Mouse (Mus musculus): ENCODE results near the gene Fbxo2. TPM values are rescaled to one million over a fixed set of nuclear protein-coding genes. Genes with fewer than 3 reads are reported as not detected.
A peak's percentile ranks its signal among the peaks of the same experiment; 100 is the strongest.
"Not testable (repeated sequence)": the region's sequence is repeated elsewhere in the genome, so short reads cannot be mapped to it uniquely, and the experiment has no call there.

Fbxo2 gene
- polyA plus RNA-seq (2014; fragmentation: Nextera tagmentation; extraction: Ambion mirVana): 0.58 and 1.0 TPM in 2 replicates

DNA sequence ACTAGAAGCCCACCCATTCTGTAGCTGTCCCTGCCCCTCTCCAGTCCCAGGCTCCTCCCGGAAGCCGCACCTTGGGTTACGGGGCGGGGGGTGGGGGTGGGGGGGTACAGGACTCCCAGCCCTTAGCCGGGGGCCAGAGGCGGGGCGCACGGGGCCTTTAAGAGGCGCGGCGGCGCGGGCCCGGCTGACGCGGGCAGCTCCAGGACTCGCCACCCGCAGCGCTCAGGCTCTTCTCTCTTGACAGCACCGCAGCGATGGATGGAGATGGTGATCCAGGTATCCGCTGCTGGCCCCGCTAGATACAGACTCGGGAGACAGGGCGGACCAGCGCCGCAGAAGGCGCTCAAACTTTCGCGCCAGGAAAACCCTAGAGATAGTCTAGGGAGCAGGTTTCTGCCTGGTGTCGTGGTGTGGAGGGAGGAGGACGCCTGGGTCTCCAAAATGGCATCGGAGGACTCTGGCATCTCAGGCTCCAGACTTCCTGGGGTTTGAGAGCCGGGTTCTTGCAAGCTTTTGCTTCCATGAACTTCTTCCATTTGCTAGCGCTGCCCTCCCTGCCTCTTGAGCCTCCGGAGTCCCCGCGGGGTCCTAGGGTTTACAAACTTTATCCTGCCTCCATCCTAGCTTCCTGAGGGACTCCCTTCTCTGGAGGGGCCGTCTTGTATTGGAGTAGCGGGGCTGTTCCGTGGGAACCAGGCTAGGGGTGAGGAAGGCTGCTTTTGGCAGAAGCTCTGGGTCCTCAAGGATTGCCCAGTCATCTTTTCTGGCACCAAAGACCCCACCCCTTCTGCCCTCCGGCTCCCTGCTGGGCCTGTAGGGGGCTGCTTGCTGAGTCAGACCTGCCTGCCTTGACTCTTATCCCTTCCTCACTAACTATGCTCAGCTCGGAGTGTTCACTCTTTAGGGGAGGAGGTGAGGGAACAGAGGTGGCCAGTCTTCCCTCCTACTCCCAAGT, at the start of gene Fbxo2, which contains the start of gene Fbxo44:
Gene Fbxo2, plus strand, starts transcription at position 186 of the 955 bp plus-strand sequence.
Gene Fbxo44, minus strand, starts transcription at position 47 of the 955 bp plus-strand sequence.
- no peak within 1 kb of the TSS for H3K27ac ChIP-seq (replicated peaks; ENCODE audit: low read depth, low read length)
- peaks cover 16% of the 10 kb centered on the region for H3K4me1 ChIP-seq (ENCODE audit: control insufficient read depth, insufficient read depth, low read length)
- H3K4me3 ChIP-seq (ENCODE audit: low read depth, low read length): peak within 1 kb of the TSS; percentile 54
- peak within 1 kb of the TSS; percentile 96 for H3K4me2 ChIP-seq (ENCODE audit: low read depth, severe bottlenecking)
- H3K27me3 ChIP-seq (ENCODE audit: control insufficient read depth, insufficient read depth, low read length): peaks cover 60% of the 10 kb centered on the region
- H3K36me3 ChIP-seq (ENCODE audit: control insufficient read depth, insufficient read depth, low read length): no peaks in the 10 kb centered on the region
- under 1% methylated on average over 43 of the region's 43 CpGs for WGBS
- H3K9ac ChIP-seq (ENCODE audit: low read length): peak within 1 kb of the TSS; percentile 51
- H3K9me3 ChIP-seq (ENCODE audit: control insufficient read depth, low read length): no peaks in the 10 kb centered on the region
- DNase-seq (ENCODE audit: low spot score) (peak; percentile 58), ATAC-seq (ENCODE audit: insufficient number of reproducible peaks, low FRiP score, low TSS enrichment, low read depth) (peak; percentile 72)

DNA sequence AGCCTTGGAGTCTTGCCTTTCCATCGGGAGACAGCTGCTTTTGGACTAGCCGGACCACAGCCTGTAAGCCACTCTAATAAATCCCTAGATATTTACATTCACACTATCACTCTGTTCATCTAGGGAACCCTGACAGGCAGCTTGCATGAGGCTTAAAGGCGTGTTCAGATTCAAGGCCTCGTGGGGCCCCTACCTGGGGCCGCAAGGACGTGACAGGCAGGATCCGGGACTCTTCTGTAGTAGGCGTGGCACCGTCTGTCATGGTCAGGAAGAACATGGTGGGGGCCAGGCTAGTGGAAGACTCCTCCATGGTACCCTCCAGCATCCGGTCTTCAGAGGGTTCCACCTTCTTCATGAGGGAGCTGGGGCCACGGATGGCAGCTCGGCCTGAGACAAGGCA, 47.9 kb upstream of the Fbxo2 start:
- no peak overlapping the region for H3K4me3 ChIP-seq (ENCODE audit: low read depth, low read length)
- H3K27ac ChIP-seq (replicated peaks; ENCODE audit: low read depth, low read length): no peak overlapping the region
- peaks cover 10% of the 10 kb centered on the region; the same call in 1 of the 2 replicates for H3K4me1 ChIP-seq (ENCODE audit: control insufficient read depth, insufficient read depth, low read length)
- H3K27me3 ChIP-seq (ENCODE audit: control insufficient read depth, insufficient read depth, low read length): no peaks in the 10 kb centered on the region
- ATAC-seq (ENCODE audit: insufficient number of reproducible peaks, low FRiP score, low TSS enrichment, low read depth): no peak
- 80% methylated on average over 12 of the region's 12 CpGs for WGBS
- H3K4me2 ChIP-seq (ENCODE audit: low read depth, severe bottlenecking): no peak overlapping the region
- H3K9me3 ChIP-seq (ENCODE audit: control insufficient read depth, low read length): 0 out of 2 replicates have a peak, but pooled peaks cover 2% of the 10 kb centered on the region
- no peak for DNase-seq (ENCODE audit: low spot score)
- H3K36me3 ChIP-seq (ENCODE audit: control insufficient read depth, insufficient read depth, low read length): no peaks in the 10 kb centered on the region
- H3K9ac ChIP-seq (ENCODE audit: low read length): no peak overlapping the region

DNA sequence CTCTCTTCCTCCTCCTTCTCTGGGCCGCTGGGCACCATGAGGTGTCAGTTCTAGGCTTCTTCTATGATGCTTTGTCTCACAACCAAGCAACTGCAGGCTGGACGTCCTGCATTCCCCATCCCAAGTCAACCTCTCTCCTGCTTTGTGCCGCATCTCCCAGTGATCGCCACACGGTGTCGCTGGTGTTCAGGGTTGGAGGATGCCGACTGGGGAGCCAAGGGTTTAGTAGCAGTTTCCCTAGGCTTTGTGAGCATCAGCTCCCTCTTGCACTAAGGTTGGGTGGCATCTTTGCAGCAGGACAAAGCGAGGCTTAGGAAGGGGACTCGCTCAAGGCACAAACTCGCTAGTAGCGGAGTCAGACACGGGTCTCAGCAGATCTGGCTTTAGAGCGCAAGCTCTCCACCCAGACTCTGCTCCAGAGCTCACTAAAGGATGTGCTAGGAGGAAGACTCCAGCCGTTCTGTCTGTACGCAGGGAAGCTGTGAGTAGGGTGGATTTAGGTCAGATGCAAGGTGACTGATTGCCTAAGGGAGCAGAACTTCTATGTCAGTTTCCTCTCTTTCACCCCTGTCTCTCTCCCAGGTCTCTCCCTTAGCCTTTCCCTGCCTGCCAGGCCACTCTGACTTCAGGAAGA, 45.5 kb upstream of the Fbxo2 start:
- 2% methylated on average over 15 of the region's 15 CpGs for WGBS

DNA sequence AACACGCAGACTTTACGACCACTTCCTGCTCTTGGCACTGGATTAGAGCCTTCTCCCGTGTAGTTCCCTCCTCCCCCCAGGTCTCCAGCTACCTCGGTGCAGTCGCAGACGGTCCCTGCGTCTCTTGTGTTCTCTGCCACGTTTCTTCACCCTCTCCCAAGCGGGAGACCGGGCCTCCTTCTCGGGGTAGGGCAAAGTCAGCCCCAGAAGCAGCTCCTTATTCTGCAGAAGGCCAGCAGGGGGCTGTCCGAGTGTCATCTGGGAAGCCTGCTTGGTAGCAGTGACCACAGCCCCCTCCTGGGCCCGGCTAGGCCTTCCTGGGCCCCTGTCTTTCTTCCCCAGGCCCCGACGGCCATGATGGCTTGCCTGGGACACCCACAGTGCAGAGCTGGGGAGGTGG, 45.0 kb upstream of the Fbxo2 start:
- Histone ChIP-seq H3K4me1 (ENCODE audit: control insufficient read depth, insufficient read depth, low read length) (0 out of 2 replicates have a peak, but pooled peaks cover 5% of the 10 kb centered on the region), H3K9ac (ENCODE audit: low read length) (peak overlapping the region; percentile 1; the same call in 1 of the 2 replicates), H3K36me3 (ENCODE audit: control insufficient read depth, insufficient read depth, low read length) (no peaks in the 10 kb centered on the region), H3K4me2 (ENCODE audit: low read depth, severe bottlenecking) (no peak overlapping the region; the same call in 1 of the 2 replicates), H3K9me3 (ENCODE audit: control insufficient read depth, low read length) (0 out of 2 replicates have a peak, but pooled peaks cover 2% of the 10 kb centered on the region), H3K4me3 (ENCODE audit: low read depth, low read length) (no peak overlapping the region), H3K27ac (replicated peaks; ENCODE audit: low read depth, low read length) (no peak overlapping the region), H3K27me3 (ENCODE audit: control insufficient read depth, insufficient read depth, low read length) (no peaks in the 10 kb centered on the region)
- WGBS: 4% methylated on average over 15 of the region's 15 CpGs
- DNase-seq (ENCODE audit: low spot score): peak; percentile 68
- peak; percentile 18; the same call in 1 of the 2 replicates for ATAC-seq (ENCODE audit: insufficient number of reproducible peaks, low FRiP score, low TSS enrichment, low read depth)

More for the DNA sequence above, 45.5 kb upstream of the Fbxo2 start:
- H3K9ac ChIP-seq (ENCODE audit: low read length): no peak overlapping the region
- 0 out of 2 replicates have a peak, but pooled peaks cover 5% of the 10 kb centered on the region for H3K4me1 ChIP-seq (ENCODE audit: control insufficient read depth, insufficient read depth, low read length)
- 0 out of 2 replicates have a peak, but pooled peaks cover 2% of the 10 kb centered on the region for H3K9me3 ChIP-seq (ENCODE audit: control insufficient read depth, low read length)
- H3K27ac ChIP-seq (replicated peaks; ENCODE audit: low read depth, low read length): no peak overlapping the region
- H3K36me3 ChIP-seq (ENCODE audit: control insufficient read depth, insufficient read depth, low read length): no peaks in the 10 kb centered on the region
- no peak overlapping the region for H3K4me3 ChIP-seq (ENCODE audit: low read depth, low read length)
- peak; percentile 23 for ATAC-seq (ENCODE audit: insufficient number of reproducible peaks, low FRiP score, low TSS enrichment, low read depth)
- no peaks in the 10 kb centered on the region for H3K27me3 ChIP-seq (ENCODE audit: control insufficient read depth, insufficient read depth, low read length)
- no peak overlapping the region; the same call in 1 of the 2 replicates for H3K4me2 ChIP-seq (ENCODE audit: low read depth, severe bottlenecking)
- DNase-seq (ENCODE audit: low spot score): peak; percentile 96

DNA sequence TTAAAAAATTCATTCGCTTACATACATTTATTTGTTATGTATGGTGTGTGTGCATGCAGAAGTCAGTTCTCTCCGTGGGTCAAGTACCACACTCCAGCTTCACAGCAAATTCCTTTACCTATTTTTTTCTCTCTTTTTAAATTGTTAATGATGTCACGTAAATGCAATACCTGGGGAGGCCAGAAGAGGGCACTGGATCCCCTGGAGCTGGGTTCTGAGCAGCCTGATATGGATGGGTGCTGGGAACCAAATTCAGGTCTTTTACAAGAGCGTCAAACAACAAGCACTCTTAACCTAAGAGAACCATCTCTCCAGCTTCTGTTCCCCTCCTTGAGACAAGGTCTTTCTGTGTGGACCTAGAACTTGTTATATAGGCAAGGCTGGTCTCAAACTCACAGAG, 43.8 kb upstream of the Fbxo2 start:
- WGBS: 75% methylated on average over 4 of the region's 4 CpGs
- Histone ChIP-seq H3K9ac (ENCODE audit: low read length) (no peak overlapping the region), H3K36me3 (ENCODE audit: control insufficient read depth, insufficient read depth, low read length) (no peaks in the 10 kb centered on the region), H3K27ac (replicated peaks; ENCODE audit: low read depth, low read length) (no peak overlapping the region), H3K27me3 (ENCODE audit: control insufficient read depth, insufficient read depth, low read length) (no peaks in the 10 kb centered on the region), H3K4me2 (ENCODE audit: low read depth, severe bottlenecking) (no peak overlapping the region), H3K9me3 (ENCODE audit: control insufficient read depth, low read length) (0 out of 2 replicates have a peak, but pooled peaks cover 2% of the 10 kb centered on the region), H3K4me3 (ENCODE audit: low read depth, low read length) (no peak overlapping the region), H3K4me1 (ENCODE audit: control insufficient read depth, insufficient read depth, low read length) (0 out of 2 replicates have a peak, but pooled peaks cover 5% of the 10 kb centered on the region)
- DNase-seq (ENCODE audit: low spot score): peak; percentile 56
- no peak for ATAC-seq (ENCODE audit: insufficient number of reproducible peaks, low FRiP score, low TSS enrichment, low read depth)

DNA sequence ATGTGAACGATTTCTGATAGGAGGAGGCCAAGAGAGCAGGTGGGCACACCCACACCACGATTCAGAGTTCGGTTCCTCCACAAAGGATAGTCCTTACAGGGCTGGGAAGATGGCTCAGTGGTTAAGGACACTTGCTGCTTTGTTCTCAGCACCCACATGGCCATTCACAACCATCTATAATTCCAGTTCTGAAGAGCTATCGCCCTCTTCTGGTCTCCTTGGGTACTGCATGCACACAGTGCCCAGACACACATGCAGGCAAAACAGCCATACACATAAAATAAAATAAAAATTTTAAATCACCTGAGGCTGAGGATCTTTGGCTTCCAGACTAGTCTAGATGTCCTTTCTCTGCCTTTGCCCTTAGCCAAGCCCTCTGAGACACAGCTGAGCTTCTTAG, 43.0 kb upstream of the Fbxo2 start:
- H3K27me3 ChIP-seq (ENCODE audit: control insufficient read depth, insufficient read depth, low read length): no peaks in the 10 kb centered on the region
- H3K4me1 ChIP-seq (ENCODE audit: control insufficient read depth, insufficient read depth, low read length): peaks cover 8% of the 10 kb centered on the region
- ATAC-seq (ENCODE audit: insufficient number of reproducible peaks, low FRiP score, low TSS enrichment, low read depth): no peak
- no peak for DNase-seq (ENCODE audit: low spot score)
- no peak overlapping the region for H3K9ac ChIP-seq (ENCODE audit: low read length)
- H3K4me3 ChIP-seq (ENCODE audit: low read depth, low read length): no peak overlapping the region
- H3K4me2 ChIP-seq (ENCODE audit: low read depth, severe bottlenecking): no peak overlapping the region
- no peak overlapping the region for H3K27ac ChIP-seq (replicated peaks; ENCODE audit: low read depth, low read length)
- H3K36me3 ChIP-seq (ENCODE audit: control insufficient read depth, insufficient read depth, low read length): no peaks in the 10 kb centered on the region
- H3K9me3 ChIP-seq (ENCODE audit: control insufficient read depth, low read length): 0 out of 2 replicates have a peak, but pooled peaks cover 2% of the 10 kb centered on the region
- WGBS: 76% methylated on average over 4 of the region's 4 CpGs

DNA sequence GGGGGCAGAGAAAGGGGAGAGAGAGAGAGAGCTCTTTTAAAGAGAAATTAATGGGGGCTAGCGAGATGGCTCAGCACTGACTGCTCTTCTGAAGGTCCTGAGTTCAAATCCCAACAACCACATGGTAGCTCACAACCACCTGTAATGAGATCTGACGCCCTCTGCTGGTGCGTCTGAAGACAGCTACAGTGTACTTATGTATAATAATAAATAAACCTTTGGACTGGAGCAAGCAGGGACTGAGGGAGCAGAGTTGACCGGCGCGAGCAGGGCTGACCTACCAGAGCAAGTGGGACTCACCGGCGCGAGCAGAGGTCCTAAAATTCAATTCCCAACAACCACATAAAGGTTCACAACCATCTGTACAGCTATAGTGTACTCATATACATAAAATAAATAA, 40.8 kb upstream of the Fbxo2 start:
- not testable (repeated sequence) for ATAC-seq (ENCODE audit: insufficient number of reproducible peaks, low FRiP score, low TSS enrichment, low read depth); H3K27me3 ChIP-seq (ENCODE audit: control insufficient read depth, insufficient read depth, low read length); H3K4me2 ChIP-seq (ENCODE audit: low read depth, severe bottlenecking); H3K9ac ChIP-seq (ENCODE audit: low read length); DNase-seq (ENCODE audit: low spot score); H3K27ac ChIP-seq (replicated peaks; ENCODE audit: low read depth, low read length); H3K9me3 ChIP-seq (ENCODE audit: control insufficient read depth, low read length); H3K4me3 ChIP-seq (ENCODE audit: low read depth, low read length); H3K36me3 ChIP-seq (ENCODE audit: control insufficient read depth, insufficient read depth, low read length)
- H3K4me1 ChIP-seq (ENCODE audit: control insufficient read depth, insufficient read depth, low read length): peaks cover 11% of the 10 kb centered on the region
- 90% methylated on average over 9 of the region's 9 CpGs for WGBS

DNA sequence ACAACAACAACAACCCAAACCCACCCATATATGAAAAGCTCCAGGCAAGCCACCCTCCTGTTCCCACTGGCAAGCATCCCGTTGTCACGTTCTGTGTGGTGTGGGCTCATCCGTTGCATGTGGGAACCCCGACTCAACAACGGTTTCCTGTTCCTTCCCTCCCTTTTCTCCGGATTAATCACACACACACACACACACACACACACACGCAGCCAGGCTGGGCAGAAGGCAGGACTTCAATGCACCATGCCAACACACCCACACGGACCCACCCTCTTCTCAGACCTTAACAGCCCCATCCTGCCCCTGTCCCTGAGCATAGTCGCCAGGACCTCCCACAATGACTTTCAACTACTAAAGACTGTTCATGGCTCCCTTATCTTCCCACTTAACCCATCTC, 39.9 kb upstream of the Fbxo2 start:
- H3K27ac ChIP-seq (replicated peaks; ENCODE audit: low read depth, low read length): no peak overlapping the region
- no peaks in the 10 kb centered on the region for H3K27me3 ChIP-seq (ENCODE audit: control insufficient read depth, insufficient read depth, low read length)
- no peak overlapping the region for H3K9ac ChIP-seq (ENCODE audit: low read length)
- WGBS: 84% methylated on average over 9 of the region's 9 CpGs
- DNase-seq (ENCODE audit: low spot score): no peak
- ATAC-seq (ENCODE audit: insufficient number of reproducible peaks, low FRiP score, low TSS enrichment, low read depth): no peak
- H3K4me3 ChIP-seq (ENCODE audit: low read depth, low read length): no peak overlapping the region
- no peak overlapping the region for H3K4me2 ChIP-seq (ENCODE audit: low read depth, severe bottlenecking)
- no peaks in the 10 kb centered on the region for H3K36me3 ChIP-seq (ENCODE audit: control insufficient read depth, insufficient read depth, low read length)
- peaks cover 6% of the 10 kb centered on the region for H3K4me1 ChIP-seq (ENCODE audit: control insufficient read depth, insufficient read depth, low read length)
- H3K9me3 ChIP-seq (ENCODE audit: control insufficient read depth, low read length): 0 out of 2 replicates have a peak, but pooled peaks cover 2% of the 10 kb centered on the region

Measured in limb, embryonic 11.5 days (tissue).